Mouse (Mus musculus): Measurements from ENCODE around the gene Hist1h4h.

The Hist1h4h gene

GRCm38 (mm10) chr13:23530901-23531875, at the start of gene Hist1h4h:
TSS of gene Hist1h4h (plus strand) at chr13:23531050.
- peak; percentile 97 for DNase-seq (ENCODE audit: low read depth, low spot score)

- no peak for DNase-seq (ENCODE audit: low read depth, low spot score)
These were observed 47.7 kb upstream of the Hist1h4h start for GRCm38 (mm10) chr13:23483153-23483552.

GRCm38 (mm10) chr13:23485271-23485670, 45.6 kb upstream of the Hist1h4h start:
- DNase-seq (ENCODE audit: low read depth, low spot score): no peak

- peak; percentile 93 for DNase-seq (ENCODE audit: low read depth, low spot score)
These were observed 42.2 kb upstream of the Hist1h4h start, which contains the start of gene Btn2a2 for GRCm38 (mm10) chr13:23488400-23489322. TSS of gene Btn2a2 (minus strand) at chr13:23488857.

GRCm38 (mm10) chr13:23490863-23491262, 40.0 kb upstream of the Hist1h4h start:
- no peak for DNase-seq (ENCODE audit: low read depth, low spot score)

DNA sequence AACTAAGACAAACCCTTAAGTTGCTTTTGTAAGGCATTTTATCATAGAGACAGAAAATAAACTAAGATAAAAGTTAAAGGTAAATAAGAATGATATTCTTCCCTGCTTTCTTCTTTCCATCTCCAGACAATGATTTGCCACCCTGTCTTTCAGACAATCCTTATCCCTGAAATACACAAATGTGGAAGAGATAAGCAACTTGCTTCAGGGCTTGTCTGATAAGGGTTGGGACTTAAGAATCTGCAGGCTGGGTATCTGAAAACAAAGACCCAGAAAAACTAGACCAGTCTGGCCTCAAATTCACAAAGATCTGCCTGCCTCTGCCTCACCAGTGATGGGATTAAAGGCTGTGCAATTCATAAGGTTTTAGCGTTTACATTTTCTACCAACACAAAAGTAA, 39.6 kb upstream of the Hist1h4h start:
- no peak for DNase-seq (ENCODE audit: low read depth, low spot score)

GRCm38 (mm10) chr13:23491990-23492389, 38.9 kb upstream of the Hist1h4h start:
- peak; percentile 98 for DNase-seq (ENCODE audit: low read depth, low spot score)

GRCm38 (mm10) chr13:23495526-23495925, 35.3 kb upstream of the Hist1h4h start:
- peak; percentile 61 for DNase-seq (ENCODE audit: low read depth, low spot score)

- peak; percentile 86 for DNase-seq (ENCODE audit: low read depth, low spot score)
These were observed 33.1 kb upstream of the Hist1h4h start for GRCm38 (mm10) chr13:23497656-23498321.

DNA sequence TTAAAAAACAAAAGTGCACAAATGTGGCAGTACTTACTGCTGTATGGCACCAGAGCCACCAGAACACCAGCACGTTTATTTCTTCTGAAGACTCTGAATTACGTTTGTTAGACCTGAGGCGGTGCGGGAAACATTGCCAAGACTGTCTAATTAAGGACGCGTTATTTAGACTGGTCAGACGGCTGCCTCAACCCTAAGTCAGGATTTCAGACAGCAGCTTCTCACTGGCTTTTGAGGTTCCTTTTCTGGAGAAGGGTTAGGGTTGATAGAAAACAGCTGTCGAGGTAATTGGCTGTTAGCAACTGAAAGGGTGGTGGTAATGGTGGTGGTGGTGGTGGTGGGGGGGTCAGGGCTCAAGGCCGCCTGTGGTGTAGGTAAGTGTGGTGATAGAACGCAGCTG, 32.2 kb upstream of the Hist1h4h start:
- no peak for DNase-seq (ENCODE audit: low read depth, low spot score)

DNA sequence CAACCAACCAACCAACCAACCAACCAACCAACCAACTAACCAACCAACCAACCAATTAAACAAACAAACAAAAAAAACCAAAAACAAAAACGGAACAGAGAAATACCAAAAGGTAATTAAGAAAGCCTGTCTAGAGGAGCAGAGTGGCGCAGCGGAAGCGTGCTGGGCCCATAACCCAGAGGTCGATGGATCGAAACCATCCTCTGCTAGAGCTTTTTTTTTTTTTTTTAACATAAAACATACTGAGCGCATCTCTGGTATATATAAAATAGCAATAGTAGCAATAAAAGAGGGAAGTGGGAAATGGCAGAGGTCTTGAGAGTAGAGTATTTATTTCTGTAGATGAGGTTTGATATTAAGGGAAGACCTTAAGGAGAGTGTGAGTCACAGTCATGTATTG, 30.9 kb upstream of the Hist1h4h start:
- DNase-seq (ENCODE audit: low read depth, low spot score): peak; percentile 52

- DNase-seq (ENCODE audit: low read depth, low spot score): peak; percentile 92
These were observed 30.2 kb upstream of the Hist1h4h start for GRCm38 (mm10) chr13:23500424-23501200.

DNA sequence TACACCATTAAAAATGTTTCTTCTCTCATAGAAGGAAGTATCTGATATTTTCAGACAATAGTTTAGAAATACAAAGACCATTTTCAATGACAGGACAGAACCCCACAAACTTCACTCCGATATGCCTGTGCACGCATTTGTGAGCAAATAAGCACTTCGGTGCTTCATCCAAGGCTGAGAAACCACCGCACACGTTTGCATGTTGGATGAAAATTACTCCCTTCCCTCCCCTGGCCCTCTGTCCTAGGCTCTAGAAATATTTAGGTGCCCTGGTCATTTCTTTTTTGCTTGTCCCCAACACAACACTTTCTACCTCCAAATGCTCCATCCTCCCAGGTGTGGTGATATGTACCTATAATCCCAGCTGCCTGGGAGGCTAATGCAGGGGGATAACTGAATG, 29.3 kb upstream of the Hist1h4h start:
- no peak for DNase-seq (ENCODE audit: low read depth, low spot score)

GRCm38 (mm10) chr13:23502031-23502567, 28.8 kb upstream of the Hist1h4h start:
- no peak for DNase-seq (ENCODE audit: low read depth, low spot score)

GRCm38 (mm10) chr13:23502916-23503315, 27.9 kb upstream of the Hist1h4h start:
- no peak for DNase-seq (ENCODE audit: low read depth, low spot score)

GRCm38 (mm10) chr13:23503797-23504196, 27.1 kb upstream of the Hist1h4h start:
- DNase-seq (ENCODE audit: low read depth, low spot score): peak; percentile 88

DNA sequence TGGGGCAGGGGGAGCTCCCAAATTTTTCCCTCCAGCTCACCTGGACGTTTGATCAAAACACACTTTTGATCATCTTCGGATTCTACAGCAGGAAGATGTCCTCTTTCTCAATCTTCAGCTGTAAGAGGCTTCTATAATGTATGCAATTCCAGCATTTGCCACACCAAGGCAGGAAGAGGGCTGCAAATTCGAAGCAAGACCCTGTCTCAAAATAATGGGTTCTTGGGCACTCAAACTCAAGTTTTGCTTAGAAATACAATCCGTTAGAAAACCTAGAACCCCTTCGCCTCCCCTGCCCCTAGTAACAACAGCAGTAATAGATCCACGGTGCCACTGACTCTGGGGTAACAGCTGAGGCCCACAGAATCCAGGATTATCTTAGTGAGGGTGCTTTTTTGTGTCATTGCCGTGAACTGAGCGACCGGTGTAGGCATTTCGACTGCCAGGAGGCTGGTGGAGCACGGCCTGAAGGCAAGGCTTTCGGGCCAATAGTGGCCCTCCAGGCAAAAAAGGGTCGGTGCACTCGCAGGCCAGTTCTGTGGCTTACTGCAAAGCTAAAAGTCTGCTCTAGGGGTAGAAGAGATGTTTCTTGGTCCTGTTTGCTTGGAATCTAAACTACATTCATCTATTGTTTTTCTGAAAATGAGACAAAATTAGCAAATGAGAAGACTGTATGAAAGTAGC, 25.0 kb upstream of the Hist1h4h start:
- DNase-seq (ENCODE audit: low read depth, low spot score): peak; percentile 76

GRCm38 (mm10) chr13:23506351-23506750, 24.5 kb upstream of the Hist1h4h start:
- peak; percentile 83 for DNase-seq (ENCODE audit: low read depth, low spot score)

GRCm38 (mm10) chr13:23506819-23507515, 23.9 kb upstream of the Hist1h4h start:
- peak; percentile 96 for DNase-seq (ENCODE audit: low read depth, low spot score)
